Mouse (Mus musculus) embryo, embryonic 9.5 days (tissue): ENCODE measurements around the gene Pcnx2.

ENCODE experiments used
- DNase-seq: peaks from one replicate; pipeline ENCODE4 v3.0.0-alpha.2; 2017; ENCODE audit errors: extremely low spot score

Pcnx2 gene

DNA sequence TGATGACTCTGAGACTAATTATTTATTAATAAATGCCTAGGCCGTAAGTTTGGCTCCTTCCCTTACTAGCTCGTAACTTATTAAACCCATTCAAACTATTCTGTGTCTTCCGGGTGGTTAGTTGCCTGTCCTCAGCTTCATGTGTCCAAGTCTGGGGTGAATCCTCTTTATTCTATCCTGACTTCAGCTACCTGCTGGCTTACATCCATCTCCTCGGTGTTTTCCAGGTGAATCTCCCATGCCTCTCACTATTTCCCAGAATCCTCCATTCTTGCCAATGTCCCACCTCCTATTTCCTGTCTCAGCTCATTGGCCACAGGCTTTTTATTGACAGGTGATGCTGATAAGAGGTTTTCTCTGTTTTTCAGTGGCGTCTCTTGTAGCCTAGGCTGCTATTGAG lies 188.9 kb downstream of the Pcnx2 start:
- DNase-seq: no peak

DNA sequence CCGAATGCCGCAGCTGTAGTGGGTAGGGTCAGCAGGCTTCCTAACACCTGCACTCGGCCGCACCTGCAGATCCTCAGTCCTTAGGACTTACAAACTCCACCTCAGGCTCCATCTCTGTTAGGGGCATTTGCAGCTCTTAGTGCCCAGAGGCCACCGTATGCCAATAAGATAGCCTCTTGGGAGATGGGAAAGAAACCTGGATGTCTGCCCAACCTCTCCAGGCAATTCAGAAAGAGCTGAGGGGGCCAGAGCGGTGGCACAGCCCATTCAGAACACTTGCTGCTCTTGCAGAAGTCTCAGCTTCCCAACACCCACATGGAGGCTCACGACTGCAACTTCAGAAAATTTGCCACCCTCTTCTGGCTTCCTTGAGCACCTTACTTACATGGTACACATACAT lies 192.3 kb downstream of the Pcnx2 start:
- no peak for DNase-seq

GRCm38 (mm10) chr8:125704434-125704833 lies 193.7 kb downstream of the Pcnx2 start:
- DNase-seq: no peak

DNA sequence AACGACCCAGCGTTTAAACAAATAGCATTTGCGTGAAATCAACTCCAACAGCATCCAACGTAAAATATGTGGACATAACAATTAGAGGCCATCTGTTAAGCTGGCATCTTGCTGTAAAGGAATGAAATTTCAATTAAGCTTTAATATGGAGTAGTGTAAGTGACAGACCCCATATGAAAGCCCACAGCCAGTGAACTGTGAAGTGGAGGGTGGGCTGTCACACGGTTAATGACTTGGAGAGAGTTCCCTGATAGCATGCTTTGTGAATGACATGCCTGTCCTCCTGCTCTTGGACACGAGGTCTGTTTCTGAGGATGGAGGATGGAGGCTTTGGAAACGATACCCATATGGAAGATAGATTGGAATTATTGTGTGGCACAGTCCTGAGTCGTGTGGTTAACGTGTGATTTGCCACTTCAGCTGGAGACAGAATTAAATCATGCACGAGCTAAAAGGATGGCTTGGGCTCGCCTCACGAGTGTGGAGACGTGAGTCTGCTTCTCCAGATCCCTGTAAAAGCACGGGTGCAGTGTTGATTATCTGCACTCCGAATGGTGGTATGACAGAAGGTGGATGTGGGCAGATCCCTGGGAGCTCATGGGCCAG lies 195.1 kb downstream of the Pcnx2 start:
- DNase-seq: no peak
